Mouse (Mus musculus) heart, postnatal 10 days (tissue): ENCODE measurements around the gene Eef2. TPM values are rescaled to one million over a fixed set of nuclear protein-coding genes. Genes with fewer than 3 reads are reported as not detected.
"Not testable (repeated sequence)": the region's sequence is repeated elsewhere in the genome, so short reads cannot be mapped to it uniquely, and the experiment has no call there.

Experiments used
- DNase-seq, 2 experiments: peaks; one replicate each; pipeline ENCODE4 v3.0.0; 2021
- intact Hi-C: fragments of 180-260 bp; cut with DNase I; formaldehyde crosslinking; loops from one replicate; pipeline ENCODE4 v1.15.1; 2025
- total RNA-seq, 2 experiments: library from RNA; stranded (reverse); gene quantifications; 2 replicates each; pipeline ENCODE4 v1.2.3; 2021

Gene Eef2
- total RNA-seq, 2 experiments from 2014 or later: 1,333 to 1,385 TPM

DNA sequence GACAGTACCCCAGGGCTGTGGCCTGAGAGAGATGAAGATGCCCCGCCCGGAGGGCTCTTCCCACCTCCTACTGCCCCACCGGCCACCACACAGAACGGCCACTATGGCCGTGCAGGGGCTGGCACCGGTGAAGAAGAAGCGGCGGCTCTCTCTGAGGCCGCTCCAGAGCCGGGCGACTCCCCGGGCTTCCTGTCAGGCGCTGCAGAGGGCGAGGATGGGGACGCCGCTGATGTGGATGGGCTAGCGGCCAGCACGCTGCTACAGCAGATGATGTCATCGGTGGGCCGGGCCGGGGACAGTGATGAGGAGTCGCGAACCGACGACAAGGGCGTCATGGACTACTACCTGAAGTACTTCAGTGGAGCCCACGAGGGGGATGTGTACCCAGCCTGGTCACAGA, 31.8 kb upstream of the Eef2 start:
- peak in 1 of 2 experiments; percentile 68 for DNase-seq
- intact Hi-C loops: no loop called here

DNA sequence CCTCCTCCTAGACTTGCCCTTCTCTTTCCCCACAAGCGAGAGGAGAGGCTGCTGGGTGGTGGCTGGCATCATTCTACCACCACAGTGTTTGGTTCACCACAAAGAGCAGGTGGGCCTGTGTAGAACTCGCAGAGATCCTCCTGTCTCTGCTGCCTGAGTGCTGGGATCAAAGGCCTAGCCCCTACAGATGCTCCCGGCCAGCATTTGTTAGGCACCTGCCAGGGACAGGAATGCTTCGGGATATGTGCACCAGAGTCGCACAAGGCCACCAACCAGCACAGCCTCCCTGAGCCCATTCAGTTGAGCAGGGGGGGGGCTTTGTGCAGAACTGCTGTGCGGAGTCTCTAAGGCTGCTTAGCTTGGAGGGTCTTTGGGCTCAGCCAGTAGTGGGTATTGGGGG, 31.1 kb upstream of the Eef2 start:
- intact Hi-C loops: no loop called here
- DNase-seq: no peak

DNA sequence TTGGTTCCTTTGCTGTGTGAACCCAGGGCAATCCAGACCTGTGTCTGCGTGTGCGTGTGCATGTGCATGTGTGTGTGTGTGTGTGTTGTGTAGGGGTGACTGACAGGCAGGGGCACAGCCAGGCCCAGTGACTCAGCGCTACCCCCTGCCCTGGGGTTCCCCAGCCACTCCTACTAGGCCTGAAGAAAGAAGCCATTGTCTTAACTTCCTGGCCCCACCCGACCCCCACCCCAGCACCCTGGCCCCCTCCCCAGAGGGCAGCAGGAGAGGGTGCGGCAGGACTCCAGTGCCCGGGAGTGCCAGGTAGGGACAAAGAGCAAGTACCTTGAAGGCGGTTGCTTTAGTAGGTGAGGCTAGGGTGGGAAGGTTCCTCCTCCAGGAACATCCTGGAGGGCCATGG, 30.7 kb upstream of the Eef2 start:
- intact Hi-C loops: no loop called here

DNA sequence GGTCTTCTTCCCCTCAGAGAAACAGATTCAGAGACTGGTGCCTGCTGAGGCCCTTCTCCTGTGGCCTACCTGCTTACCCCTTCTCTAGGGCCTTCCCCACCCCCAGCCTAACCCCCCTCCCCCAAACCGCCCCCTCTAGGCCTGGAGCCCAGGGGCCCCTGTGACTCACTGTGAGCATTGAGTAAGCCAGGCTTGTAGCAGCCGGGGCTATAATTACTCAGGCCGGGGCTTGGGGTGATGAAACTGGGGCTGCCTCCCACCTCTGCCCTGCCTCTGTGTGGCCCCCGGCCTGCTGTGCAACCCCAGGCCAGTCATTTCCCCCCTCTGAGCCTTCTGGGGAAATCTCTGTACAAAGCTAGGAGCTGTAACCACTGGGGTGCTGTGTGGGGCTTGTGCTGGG, 30.1 kb upstream of the Eef2 start:
- intact Hi-C loops: no loop called here
- no peak for DNase-seq

More for the DNA sequence above, 30.7 kb upstream of the Eef2 start:
- DNase-seq: no peak

DNA sequence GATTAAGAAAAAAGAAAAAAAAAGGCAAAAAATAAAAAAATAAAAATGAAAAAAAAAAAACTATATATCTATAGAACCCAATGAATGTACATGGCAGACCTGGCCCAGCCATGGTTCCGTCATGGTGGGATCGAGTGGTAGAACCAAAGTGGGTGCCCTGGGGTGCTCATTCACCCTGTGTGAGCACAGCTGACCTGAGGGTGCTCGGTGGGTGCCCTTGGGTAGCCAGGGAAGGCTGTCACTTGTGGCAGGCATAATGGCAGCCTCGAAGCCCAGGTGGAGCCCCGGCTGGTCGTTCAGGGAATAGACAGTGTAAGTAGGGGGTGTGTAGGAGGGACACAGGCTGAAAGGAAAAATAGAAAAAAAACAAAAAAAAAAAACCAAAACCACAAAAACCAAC, 25.2 kb upstream of the Eef2 start:
- intact Hi-C loops: no loop called here

DNA sequence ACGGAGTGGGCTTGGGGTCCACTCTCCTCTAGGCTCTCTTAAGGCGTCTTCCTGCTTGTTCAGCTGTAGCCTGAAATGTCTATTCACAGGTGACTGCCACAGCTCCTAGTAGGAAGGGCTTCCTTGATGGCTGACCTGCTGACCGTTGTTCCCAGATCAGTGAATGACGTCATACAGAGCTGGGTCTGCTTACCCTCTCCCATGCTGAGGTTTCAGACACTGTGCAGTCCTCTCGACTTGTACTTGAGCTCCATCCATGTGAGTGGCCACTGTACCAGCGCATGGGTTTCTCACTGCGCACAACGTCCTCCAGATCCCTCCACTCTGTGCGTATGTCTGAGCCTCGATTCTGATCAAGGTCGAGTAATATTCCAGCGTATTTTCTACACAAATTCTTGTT, 23.8 kb upstream of the Eef2 start:
- intact Hi-C loops: no loop called here
- no peak for DNase-seq

More for the DNA sequence above, 25.2 kb upstream of the Eef2 start:
- DNase-seq: no peak

DNA sequence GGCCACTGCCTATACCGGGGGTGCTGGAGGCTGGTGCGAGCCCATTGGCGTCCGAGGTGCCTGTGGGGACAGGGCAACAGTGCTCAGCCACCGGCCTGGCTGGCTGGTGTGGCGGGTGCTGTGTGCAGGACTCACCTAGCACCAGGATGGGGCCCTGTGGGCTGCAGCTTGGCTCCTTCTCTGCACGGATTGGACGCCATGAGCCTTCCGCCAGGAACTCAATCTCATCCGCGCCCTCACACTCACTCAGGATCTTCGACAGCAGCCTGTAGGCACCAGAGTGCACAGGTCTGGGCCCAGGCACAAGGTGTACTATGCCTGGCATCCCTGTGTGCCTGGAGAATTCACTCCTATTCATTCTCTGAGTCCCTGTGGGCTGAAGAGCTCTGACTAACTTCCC, 22.1 kb upstream of the Eef2 start:
- intact Hi-C loops: no loop called here
- no peak for DNase-seq

DNA sequence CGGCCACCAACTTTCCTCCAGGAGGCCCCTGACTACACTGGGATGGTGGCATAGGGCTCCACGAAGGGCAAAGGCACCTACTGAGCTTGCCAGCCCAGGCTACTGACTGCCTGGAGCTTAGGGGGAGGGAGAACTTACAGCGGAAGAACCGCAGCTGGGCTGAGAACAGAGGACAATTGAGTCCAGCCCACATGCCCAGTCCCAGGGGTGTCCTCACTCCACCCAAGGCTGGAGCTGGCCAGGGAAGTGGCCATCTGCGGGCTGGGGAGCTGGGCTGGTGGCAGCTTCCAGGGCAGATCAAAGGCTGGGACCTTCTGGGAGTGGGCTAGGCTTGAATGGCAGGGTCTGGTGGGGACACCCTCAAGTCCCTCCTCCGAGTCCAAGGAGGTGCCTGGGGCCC, 21.7 kb upstream of the Eef2 start:
- intact Hi-C loops: no loop called here
- DNase-seq: peak in 1 of 2 experiments; percentile 21

DNA sequence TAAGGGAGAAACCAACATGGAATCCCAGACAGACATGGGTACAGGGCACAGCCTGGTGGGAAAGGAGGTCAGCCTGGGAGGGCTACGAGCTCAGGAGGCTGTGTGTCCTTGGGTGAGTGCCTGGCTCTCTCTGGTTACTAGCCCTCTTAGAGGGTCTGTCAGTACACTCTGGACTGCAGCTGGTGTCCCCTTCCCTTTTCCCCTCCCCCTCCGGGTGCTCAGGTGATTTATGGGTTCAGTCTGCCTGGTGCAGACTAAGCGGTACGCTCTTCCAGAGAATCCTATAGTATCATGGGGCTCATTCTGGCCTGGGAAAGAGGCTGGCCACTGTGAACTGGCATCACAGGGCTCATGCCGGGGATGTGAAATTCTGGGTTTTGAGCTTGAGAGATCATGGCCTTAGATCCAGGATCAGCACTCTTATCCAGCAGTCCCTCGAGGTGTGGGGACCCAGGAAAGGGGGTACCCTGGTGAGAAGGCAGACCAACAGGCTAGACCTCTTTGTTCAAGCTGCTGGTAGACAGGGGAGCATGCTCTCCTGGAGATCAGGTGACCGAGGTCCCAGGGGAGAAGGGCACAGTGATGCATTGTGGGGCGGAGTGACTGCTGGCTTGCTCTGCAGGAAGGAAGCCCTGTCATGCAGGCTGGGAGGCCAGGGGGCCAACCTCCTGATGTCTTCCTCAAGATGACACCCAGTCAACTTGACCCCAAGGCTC, 14.7 kb upstream of the Eef2 start:
- intact Hi-C loops: no loop called here
- peak in 1 of 2 experiments; percentile 34 for DNase-seq

DNA sequence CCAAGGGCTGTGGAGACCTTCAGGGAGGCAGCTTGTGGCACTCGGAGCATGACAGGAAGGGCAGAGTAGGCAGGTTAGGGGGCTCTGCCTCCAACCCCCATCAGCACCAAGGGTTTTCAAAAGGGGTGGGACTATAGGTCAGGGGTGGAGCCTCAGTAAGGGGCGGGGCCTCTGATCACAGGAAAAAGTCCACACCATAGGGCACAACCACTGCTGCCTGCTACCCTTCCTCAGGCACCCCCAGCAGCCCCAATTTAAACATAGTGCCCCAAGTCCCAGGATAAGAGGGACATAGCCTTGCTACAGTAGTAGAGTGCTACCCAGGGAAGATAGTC, 14.1 kb upstream of the Eef2 start:
- DNase-seq: no peak
- intact Hi-C loops: no loop called here

DNA sequence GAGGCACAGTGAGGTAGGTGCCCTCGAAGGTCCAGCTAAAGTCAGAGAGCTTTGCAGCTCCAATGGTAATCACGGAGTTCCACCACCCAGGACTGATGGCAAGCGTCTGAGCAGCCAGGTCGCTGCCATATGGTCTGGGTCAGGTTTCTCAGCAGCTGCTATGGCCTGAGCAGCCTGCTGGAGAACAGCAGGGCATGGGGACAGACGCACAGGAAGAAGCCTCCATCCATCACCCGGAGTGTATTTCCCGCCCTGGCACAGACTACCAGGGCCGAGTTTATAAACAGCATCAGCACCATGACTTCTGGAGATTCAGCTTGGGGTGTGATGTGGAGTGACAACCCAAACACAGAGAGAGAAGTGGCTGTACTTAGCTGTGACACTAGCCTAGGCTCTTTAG, 11.3 kb upstream of the Eef2 start:
- intact Hi-C loops: no loop called here
- no peak for DNase-seq

DNA sequence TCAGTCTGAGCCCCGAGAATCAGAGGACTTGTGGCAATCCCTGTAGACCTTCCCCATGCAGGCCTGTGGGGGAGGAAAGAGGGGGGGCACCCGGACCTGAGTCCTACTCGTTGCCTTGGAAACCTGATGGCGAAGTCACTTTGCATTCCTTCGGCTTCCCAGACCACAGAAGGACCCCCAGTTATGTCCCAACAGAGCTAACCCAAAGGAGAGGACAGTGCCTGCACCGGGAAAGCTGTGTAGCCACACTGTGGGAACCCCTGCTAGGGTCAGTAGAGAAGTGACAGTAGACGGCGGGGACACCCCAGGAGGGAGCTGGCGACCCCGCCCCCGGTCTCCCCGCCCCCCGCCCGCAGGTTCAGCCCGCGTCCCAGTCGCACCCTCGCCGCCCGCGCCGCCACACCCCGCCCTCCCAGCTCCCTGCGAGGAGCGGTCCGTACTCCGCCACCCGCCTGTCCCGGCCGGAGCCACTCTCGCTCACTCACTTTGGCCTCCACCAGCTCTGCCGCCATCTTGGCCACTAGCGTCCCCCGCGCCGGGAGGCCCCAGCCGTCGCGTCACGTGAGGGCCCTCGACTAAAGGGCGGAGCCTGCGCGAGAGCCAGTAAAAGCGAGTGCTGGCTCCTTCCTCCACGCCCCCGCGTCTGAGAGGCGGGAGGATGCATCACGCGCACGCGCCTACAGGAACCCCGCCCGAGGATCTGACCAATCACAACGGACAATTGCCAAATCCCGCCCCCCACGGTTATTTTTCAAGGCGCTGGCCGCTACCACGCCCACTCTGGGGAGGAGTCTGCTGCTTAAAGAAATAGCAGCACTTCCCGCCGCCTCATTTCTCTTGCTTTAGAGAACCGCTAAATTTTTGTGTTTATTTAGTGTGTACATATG, 9.0 kb upstream of the Eef2 start, which contains the start of gene Pias4:
Gene Pias4 (minus strand): TSS at position 724 of the 887 bp plus-strand sequence.
- intact Hi-C loops: loop anchor here (2.0 kb wide), 1 partner anchor 27 kb away; no protein-coding TSS in a partner anchor
- peak; percentile 100 for DNase-seq

DNA sequence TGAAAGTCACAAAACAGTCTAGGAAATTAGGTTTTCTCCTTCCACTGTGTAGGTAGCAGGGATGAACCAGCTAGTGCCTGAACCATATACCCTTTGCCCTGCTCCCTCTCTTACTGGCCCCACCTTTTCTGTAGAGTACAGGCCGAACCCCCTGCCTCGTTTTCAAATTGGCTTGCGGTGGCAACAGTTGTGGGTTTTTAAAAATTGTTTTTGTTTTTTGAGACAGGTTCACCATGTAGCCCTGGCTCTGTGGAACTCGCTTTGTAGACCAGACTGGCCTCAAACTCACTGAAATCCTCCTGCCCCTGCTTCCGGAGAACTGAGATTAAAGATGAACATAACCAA, 8.4 kb upstream of the Eef2 start:
- intact Hi-C loops: no loop called here

DNA sequence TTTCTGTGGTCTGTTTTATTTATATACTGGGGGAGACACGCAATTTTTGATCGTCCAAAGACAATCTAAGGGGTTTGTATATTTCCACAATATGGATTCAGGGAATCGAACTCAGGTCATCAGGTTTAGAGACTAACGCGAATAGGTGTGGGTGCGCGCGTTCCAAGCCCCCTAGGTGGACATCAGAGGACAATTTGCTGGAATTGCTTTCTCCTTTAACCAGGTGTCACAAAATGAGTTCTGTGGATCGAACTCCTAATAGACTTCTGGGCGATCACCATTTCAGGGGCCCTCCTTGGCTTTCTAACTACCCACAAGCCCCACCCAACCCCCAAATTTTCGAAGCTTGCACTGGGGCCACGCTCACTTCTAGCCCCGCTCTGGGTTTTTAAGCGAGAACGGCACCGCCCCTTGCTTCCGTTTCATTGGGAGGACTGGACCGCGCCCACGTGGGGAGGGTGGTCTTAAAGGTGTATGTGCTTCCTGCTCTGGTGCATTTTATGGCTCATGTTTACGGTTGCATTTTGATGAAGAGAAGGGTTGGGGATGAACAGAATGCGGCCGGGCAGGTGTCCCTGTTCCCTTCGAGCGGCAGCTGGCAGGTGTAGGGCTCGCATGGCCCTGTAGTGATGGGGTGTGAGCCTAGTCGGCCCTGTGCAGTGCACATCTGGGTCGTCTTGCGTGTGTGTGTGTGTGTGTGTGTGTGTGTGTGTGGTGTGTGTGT, 7.7 kb upstream of the Eef2 start:
- peak; percentile 88 to 90 for DNase-seq
- intact Hi-C loops: no loop called here

More for the DNA sequence above, 8.4 kb upstream of the Eef2 start:
- DNase-seq: no peak

DNA sequence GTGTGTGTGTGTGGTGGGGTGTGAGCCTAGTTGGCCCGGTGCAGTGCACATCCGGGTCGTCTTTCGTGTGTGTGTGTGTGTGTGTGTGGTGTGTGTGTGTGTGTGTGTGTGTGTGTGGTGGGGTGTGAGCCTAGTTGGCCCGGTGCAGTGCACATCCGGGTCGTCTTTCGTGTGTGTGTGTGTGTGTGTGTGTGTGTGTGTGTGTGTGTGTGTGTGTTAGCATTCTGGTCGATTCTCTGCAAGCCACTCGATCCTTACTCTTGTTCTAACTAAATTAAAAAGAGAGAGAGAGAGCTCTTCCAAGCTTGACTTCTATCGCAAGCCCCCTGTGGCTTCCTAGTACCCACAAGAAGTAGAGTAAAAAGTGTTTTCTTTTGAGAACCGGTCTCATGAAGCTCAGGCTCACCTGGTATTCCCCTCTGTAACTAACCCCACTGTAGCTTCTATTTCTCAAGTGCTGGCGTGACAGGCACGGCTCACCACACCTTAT, 7.0 kb upstream of the Eef2 start:
- intact Hi-C loops: not testable (repeated sequence)
- DNase-seq: peak; percentile 26 to 57

DNA sequence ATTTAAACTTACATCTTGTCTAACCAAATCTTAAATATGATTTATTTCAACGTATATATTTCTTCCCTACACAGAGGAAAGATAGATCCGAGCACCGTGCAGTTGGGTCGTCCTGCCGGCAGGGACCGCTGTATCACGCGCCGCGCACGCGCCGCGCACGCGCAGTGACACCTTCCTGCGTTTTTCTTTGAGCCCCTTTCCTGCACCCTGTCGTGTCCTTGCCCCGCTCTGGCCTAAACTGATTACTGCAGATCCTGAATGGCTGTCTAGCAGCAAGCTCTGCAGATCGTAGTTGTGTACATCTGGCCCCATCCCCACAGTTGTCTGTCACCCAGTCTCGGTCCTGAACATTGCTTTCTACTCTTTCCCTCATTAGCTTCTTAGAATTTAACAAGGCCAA, 3.3 kb upstream of the Eef2 start:
- DNase-seq: peak; percentile 84 to 89
- intact Hi-C loops: loop anchor here (5.0 kb wide), 1 partner anchor 86 kb away; no protein-coding TSS in a partner anchor

DNA sequence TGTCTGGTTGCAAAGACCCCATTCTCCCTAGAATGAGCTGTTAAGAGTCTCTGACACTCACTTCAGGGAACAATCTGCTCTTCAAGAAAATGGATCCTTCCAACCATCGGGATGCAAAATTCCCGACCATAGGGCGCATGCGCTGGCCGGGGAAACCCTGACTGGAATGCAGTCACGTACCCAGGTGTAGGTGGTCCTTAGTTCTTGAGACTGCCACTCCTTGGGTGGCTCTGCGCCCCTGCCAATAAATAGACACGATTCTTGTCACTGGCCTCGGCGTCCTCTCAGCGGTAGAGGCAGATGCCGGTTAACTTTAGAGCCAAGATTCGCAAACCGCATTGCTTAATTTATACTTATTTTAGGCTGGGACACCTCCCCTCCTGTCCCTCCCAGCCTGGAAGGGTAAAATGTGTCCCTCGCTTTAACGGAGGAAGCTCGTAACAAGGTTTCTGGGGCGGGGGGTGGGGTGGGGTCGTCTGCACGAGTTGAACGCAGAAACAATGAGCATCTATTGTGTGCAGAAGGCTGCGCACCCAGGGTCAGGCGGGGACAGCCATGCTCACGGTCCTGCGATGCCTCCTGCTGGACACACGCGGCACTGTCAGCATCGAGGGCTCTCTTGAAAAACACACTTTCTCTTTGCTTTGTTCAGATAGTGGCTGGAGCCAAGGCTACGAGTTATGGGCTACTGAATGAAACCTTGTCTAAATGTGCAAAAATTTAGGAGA, 1.6 kb upstream of the Eef2 start:
- intact Hi-C loops: loop anchor here (1.0 to 5.0 kb wide), 5 partner anchors 37 to 377 kb away; partner anchors contain the start of genes Plekhj1, Sf3a2 and Zbtb7a
- peak; percentile 94 to 96 for DNase-seq

DNA sequence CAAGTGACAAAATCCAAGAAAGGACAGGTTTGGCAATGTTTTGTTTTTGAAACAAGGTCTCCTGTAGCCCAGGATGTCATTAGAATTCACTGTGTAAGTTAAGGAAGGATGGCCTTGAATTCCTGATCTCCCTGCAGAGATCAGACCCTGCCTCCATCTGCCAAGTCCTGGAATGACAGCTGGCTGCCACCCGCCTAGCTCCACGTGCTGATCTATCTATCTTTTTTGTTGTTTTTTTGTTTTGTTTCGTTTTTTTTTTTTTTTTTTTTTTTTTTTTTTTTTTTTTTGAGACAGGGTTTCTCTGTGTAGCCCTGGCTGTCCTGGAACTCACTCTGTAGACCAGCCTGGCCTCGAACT, 1.1 kb upstream of the Eef2 start:
- intact Hi-C loops: loop anchor here (1.0 to 5.0 kb wide), 4 partner anchors 38 to 378 kb away; partner anchors contain the start of genes Plekhj1, Sf3a2 and Zbtb7a
- DNase-seq: not testable (repeated sequence)

DNA sequence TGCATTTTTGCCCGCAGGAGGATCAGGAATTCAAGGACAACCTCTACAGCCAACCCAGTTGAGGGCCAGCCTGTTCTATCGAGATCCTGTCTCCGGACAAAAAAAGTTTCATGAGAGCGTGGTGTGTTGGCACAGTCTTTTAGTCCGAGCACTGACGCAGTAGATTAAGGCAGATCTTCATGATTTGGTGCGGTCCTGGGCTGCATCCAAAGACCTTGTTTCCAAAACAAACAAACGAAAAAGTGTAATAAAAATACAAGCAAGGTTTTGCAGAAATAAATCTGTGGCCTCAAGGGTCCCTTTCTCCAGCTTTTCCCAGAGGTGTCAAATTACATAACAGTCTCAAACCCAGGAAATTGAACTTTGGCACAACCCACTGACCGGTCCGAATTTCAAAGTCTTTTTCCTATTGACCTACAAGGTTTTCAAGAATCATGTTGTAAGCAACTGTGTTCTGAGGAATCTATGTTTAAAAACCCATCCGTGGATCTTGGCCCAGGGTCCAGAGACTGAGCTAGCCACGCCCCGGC, 430 bp upstream of the Eef2 start:
- intact Hi-C loops: loop anchor here (1.0 to 5.0 kb wide), 4 partner anchors 39 to 379 kb away; partner anchors contain the start of genes Plekhj1, Sf3a2 and Zbtb7a
- no peak for DNase-seq

DNA sequence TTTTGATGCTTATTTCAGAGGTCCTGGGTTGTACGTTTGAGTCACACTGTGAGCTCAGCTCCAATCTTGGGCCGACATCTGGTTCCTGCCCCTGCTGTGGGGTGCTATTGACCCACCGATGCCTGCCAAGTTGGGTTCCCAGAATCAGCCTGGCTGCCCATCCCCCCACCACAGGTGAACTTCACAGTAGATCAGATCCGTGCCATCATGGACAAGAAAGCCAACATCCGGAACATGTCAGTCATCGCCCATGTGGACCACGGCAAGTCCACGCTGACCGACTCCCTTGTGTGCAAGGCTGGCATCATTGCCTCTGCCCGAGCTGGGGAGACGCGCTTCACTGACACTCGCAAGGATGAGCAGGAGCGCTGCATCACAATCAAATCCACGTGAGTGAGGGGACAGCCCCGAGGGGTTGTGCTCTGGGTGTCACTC, 1.1 kb downstream of the Eef2 start:
- peak; percentile 55 to 58 for DNase-seq
- intact Hi-C loops: loop anchor here (5.0 kb wide), 3 partner anchors 40 to 380 kb away; partner anchors contain the start of genes Plekhj1, Sf3a2 and Zbtb7a
